Comparison of ENCODE assay signal across 10 mouse cellular contexts in the genomic region with DNA sequence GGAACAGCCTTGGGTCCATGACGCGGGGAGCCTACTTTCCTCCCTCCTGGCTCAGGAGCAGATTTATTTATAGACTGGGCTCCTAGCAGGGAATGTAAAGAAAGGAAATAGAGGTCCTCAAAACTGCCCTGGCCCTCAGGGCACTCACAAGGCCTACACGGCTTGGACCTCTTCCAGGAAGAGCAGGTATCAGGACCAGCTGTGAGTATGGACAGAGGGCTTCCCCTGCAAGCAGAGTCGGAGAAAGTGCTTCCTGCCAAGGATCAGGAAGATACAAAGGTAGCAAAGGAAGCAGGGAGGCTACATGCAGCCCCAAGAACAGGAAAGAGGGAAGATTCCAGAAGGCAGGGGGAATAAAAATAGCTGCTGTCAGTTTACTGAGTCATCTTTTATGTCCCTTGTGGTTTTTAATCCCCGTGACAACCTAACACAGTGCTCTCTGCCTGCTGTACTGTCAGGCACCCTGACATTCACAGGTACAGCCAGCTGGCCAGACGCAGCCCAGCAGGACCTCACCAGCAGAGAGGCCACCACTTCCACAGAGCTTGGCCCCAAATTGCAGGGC.
A peak's percentile ranks its signal among the peaks of the same experiment; 100 is the strongest.
DNase-seq lines count a peak whose midpoint lies in the region; ATAC-seq and TF ChIP-seq lines count a peak whose summit lies in the region.
"Had no signal": no experiment of that assay in that cellular context is flagged by ENCODE, and none has a peak within 500 bp of the region (broad histone marks: within the 10 kb centered on the region; RNA-seq: fewer than 3 reads in every experiment).

No protein-coding gene starts in this region.

- WGBS in kidney, adult 2 months = 32% methylated on average over 6 of the region's 6 CpGs
- WGBS in kidney, embryonic 16.5 days = 33% methylated on average over 6 of the region's 6 CpGs
- WGBS in heart, embryonic 12.5 days = 9% methylated on average over 6 of the region's 6 CpGs

- ATAC-seq in kidney, embryonic 16.5 days (ENCODE audit: low FRiP score, low TSS enrichment) = no peak
- ATAC-seq in heart, embryonic 12.5 days (ENCODE audit: insufficient number of reproducible peaks, low FRiP score) = peak; percentile 53; the same call in 1 of the 2 replicates

- H3K9ac ChIP-seq in kidney, embryonic 16.5 days (replicated peaks; ENCODE audit: low read length) = no peak overlapping the region
- peak overlapping the region; percentile 39; the same call in 1 of the 2 replicates for H3K9ac ChIP-seq in heart, embryonic 12.5 days

- no peak overlapping the region for H3K4me2 ChIP-seq in kidney, embryonic 16.5 days (replicated peaks; ENCODE audit: low read depth, low read length)
- peak overlapping the region; percentile 34 for H3K4me2 ChIP-seq in heart, embryonic 12.5 days

- H3K27me3 ChIP-seq in kidney, adult 2 months (replicated peaks; ENCODE audit: control insufficient read depth, insufficient read depth, low read length) = no peaks in the 10 kb centered on the region
- H3K27me3 ChIP-seq in kidney, embryonic 16.5 days (ENCODE audit: insufficient read depth, low read length) = no peaks in the 10 kb centered on the region
- no peaks in the 10 kb centered on the region for H3K27me3 ChIP-seq in heart, embryonic 12.5 days (replicated peaks)

- no peak overlapping the region for H3K27ac ChIP-seq in kidney, adult 2 months (ENCODE audit: insufficient read depth, low read depth, low read length)
- H3K27ac ChIP-seq in kidney, embryonic 16.5 days (ENCODE audit: low read length) = no peak overlapping the region
- H3K27ac ChIP-seq in heart, embryonic 12.5 days (ENCODE audit: poor library complexity, severe bottlenecking) = peak overlapping the region; percentile 83

- no peaks in the 10 kb centered on the region for H3K36me3 ChIP-seq in kidney, adult 2 months (ENCODE audit: control insufficient read depth, insufficient read depth, low read length)
- no peaks in the 10 kb centered on the region for H3K36me3 ChIP-seq in kidney, embryonic 16.5 days (ENCODE audit: insufficient read depth, low read length)
- no peaks in the 10 kb centered on the region for H3K36me3 ChIP-seq in heart, embryonic 12.5 days

- TF ChIP-seq CTCF in kidney, adult 2 months (conservative IDR thresholded peaks at IDR 0.05; ENCODE audit: insufficient read depth, insufficient read length, low read depth, low read length) = no peak

- no peaks in the 10 kb centered on the region for H3K9me3 ChIP-seq in kidney, embryonic 16.5 days (ENCODE audit: low read length)
- H3K9me3 ChIP-seq in heart, embryonic 12.5 days (replicated peaks) = no peaks in the 10 kb centered on the region

- no peak for TF ChIP-seq POLR2A in kidney, adult 2 months (IDR thresholded peaks at IDR 0.05; ENCODE audit: low read depth, low read length)

- H3K4me1 ChIP-seq in kidney, adult 2 months (ENCODE audit: control insufficient read depth, insufficient read depth, low read length) = peaks cover 27% of the 10 kb centered on the region
- H3K4me1 ChIP-seq in kidney, embryonic 16.5 days (ENCODE audit: insufficient read depth, low read length) = peaks cover 57% of the 10 kb centered on the region
- H3K4me1 ChIP-seq in heart, embryonic 12.5 days (replicated peaks) = peaks cover 90% of the 10 kb centered on the region

- DNase-seq in kidney, adult 2 months = peak; percentile 37
- peak; percentile 85 for DNase-seq in 416B (ENCODE audit: low read depth)
- DNase-seq in NIH3T3 (ENCODE audit: low read depth) = peak; percentile 43
- DNase-seq in spleen, adult 18-20 months = no peak
- no peak for DNase-seq in layer of hippocampus, postnatal 36 days
- DNase-seq in lung, postnatal 36 days = no peak
- DNase-seq: gastrocnemius, postnatal 14 days; lung, postnatal 4 days had no signal

- no peak overlapping the region for H3K4me3 ChIP-seq in kidney, adult 2 months (ENCODE audit: insufficient read depth, low read depth, low read length)
- no peak overlapping the region for H3K4me3 ChIP-seq in kidney, embryonic 16.5 days (ENCODE audit: low read length)
- H3K4me3 ChIP-seq in heart, embryonic 12.5 days = no peak overlapping the region

Comparison
In these comparisons a context has a peak if more than half of its experiments do, and no peak if none do; other contexts are left out.
1. DNase-seq: peak in kidney, adult 2 months (single experiment), 416B (single experiment) and NIH3T3 (single experiment); none in spleen, adult 18-20 months (0 of 2), layer of hippocampus, postnatal 36 days (0 of 2) and lung, postnatal 36 days (single experiment).